Mouse (Mus musculus) cerebellum, adult 2 months (tissue): ENCODE results near the gene Cfap61. TPM values are rescaled to one million over a fixed set of nuclear protein-coding genes. Genes with fewer than 3 reads are reported as not detected.

Experiments
- DNase-seq, 2 experiments: peaks; one replicate each; pipeline ENCODE4 v3.0.0; 2021
- H3K27ac ChIP-seq: fragments of 200-500 bp; 2 replicates; pipeline ENCODE4 v1.5.1; 2012; ENCODE audit warnings: low read length, control low read depth, inconsistent platforms; ENCODE audit not compliant: insufficient read depth
- H3K27me3 ChIP-seq: fragments of 200-500 bp; 2 replicates; pipeline ENCODE4 v1.6.1; 2012; ENCODE audit warnings: inconsistent platforms, mild to moderate bottlenecking, low read length, moderate library complexity; ENCODE audit not compliant: control insufficient read depth, insufficient read depth
- H3K4me1 ChIP-seq: fragments of 200-500 bp; 2 replicates; pipeline ENCODE4 v1.6.1; 2011; ENCODE audit warnings: low read length; ENCODE audit not compliant: control insufficient read depth, insufficient read depth
- H3K4me3 ChIP-seq: fragments of 200-500 bp; replicated peaks from 2 replicates; pipeline ENCODE3; 2011; ENCODE audit warnings: mild to moderate bottlenecking, low read depth, low read length, control low read depth; ENCODE audit not compliant: insufficient read depth
- CTCF ChIP-seq: fragments of 200-500 bp; IDR thresholded peaks from 2 replicates; pipeline ENCODE4 v1.5.1; 2011; ENCODE audit warnings: low read depth, mild to moderate bottlenecking, control low read depth, low read length, moderate library complexity, borderline replicate concordance; ENCODE audit not compliant: insufficient read depth
- POLR2A ChIP-seq: fragments of 200-500 bp; IDR thresholded peaks from 2 replicates; pipeline ENCODE4 v1.6.1; 2011; ENCODE audit warnings: low read length, control low read depth, borderline replicate concordance; ENCODE audit not compliant: insufficient read depth
- WGBS: fragments of 180-500 bp; shearing (Covaris S2); methylation state at CpG from one replicate; pipeline ENCODE4 v1.1.7; 2018; 5-methylcytosine and 5-hydroxymethylcytosine counted together
- polyA plus RNA-seq: library from polyadenylated mRNA; depleted of rRNA; stranded (reverse); fragments of >200 nt; gene quantifications from 2 replicates; pipeline ENCODE4 v1.2.3, GENCODE M21; 2012

The Cfap61 gene
- polyA plus RNA-seq, 1 experiment, result 1.0 TPM

GRCm38 (mm10) chr2:145972571-145972970 is 38.0 kb downstream of the Cfap61 start:
- Histone ChIP-seq H3K4me3 (no peak overlapping the region), H3K27ac (no peak overlapping the region), H3K27me3 (no peaks in the 10 kb centered on the region; the same call in 1 of the 2 replicates), H3K4me1 (peaks cover 22% of the 10 kb centered on the region)
- WGBS, result 83% methylated on average over 4 of the region's 4 CpGs
- DNase-seq, result no peak
- TF ChIP-seq POLR2A (no peak), CTCF (no peak)

- Histone ChIP-seq H3K4me3 (no peak overlapping the region), H3K27ac (no peak overlapping the region), H3K4me1 (no peaks in the 10 kb centered on the region), H3K27me3 (no peaks in the 10 kb centered on the region; the same call in 1 of the 2 replicates)
- DNase-seq, result no peak
- 81% methylated on average over 4 of the region's 4 CpGs for WGBS
- no peak for TF ChIP-seq CTCF
- TF ChIP-seq POLR2A, result no peak
Measured at GRCm38 (mm10) chr2:145979616-145980015, 45.0 kb downstream of the Cfap61 start.

- H3K27ac ChIP-seq, result no peak overlapping the region
- no peak for TF ChIP-seq POLR2A
- no peak for TF ChIP-seq CTCF
- H3K4me3 ChIP-seq, result no peak overlapping the region
- no peak for DNase-seq
- no peaks in the 10 kb centered on the region for H3K4me1 ChIP-seq
- WGBS, result 73% methylated on average over 9 of the region's 9 CpGs
- H3K27me3 ChIP-seq, result no peaks in the 10 kb centered on the region; the same call in 1 of the 2 replicates
Measured at GRCm38 (mm10) chr2:145980881-145981280, 46.3 kb downstream of the Cfap61 start.

- 78% methylated on average over 6 of the region's 6 CpGs for WGBS
- H3K27ac ChIP-seq, result no peak overlapping the region
Measured at GRCm38 (mm10) chr2:145981699-145982112, 47.1 kb downstream of the Cfap61 start.

GRCm38 (mm10) chr2:145982317-145983045 is 47.9 kb downstream of the Cfap61 start:
- 65% methylated on average over 9 of the region's 9 CpGs for WGBS
- H3K27ac ChIP-seq, result no peak overlapping the region
- H3K27me3 ChIP-seq, result no peaks in the 10 kb centered on the region; the same call in 1 of the 2 replicates
- no peak overlapping the region for H3K4me3 ChIP-seq
- TF ChIP-seq POLR2A (no peak), CTCF (no peak)
- no peaks in the 10 kb centered on the region for H3K4me1 ChIP-seq
- no peak for DNase-seq

More at GRCm38 (mm10) chr2:145981699-145982112, 47.1 kb downstream of the Cfap61 start:
- TF ChIP-seq POLR2A (no peak), CTCF (no peak)
- Histone ChIP-seq H3K27me3 (no peaks in the 10 kb centered on the region; the same call in 1 of the 2 replicates), H3K4me1 (no peaks in the 10 kb centered on the region), H3K4me3 (no peak overlapping the region)
- DNase-seq, result no peak

GRCm38 (mm10) chr2:145987757-145988156 is 53.2 kb downstream of the Cfap61 start:
- Histone ChIP-seq H3K27ac (no peak overlapping the region), H3K4me3 (no peak overlapping the region), H3K27me3 (no peaks in the 10 kb centered on the region; the same call in 1 of the 2 replicates), H3K4me1 (no peaks in the 10 kb centered on the region)
- 79% methylated on average over 2 of the region's 2 CpGs for WGBS
- TF ChIP-seq POLR2A, result no peak
- TF ChIP-seq CTCF, result no peak
- DNase-seq, result no peak

GRCm38 (mm10) chr2:145990446-145990845 is 55.9 kb downstream of the Cfap61 start:
- H3K27me3 ChIP-seq, result no peaks in the 10 kb centered on the region
- no peak overlapping the region for H3K4me3 ChIP-seq
- H3K27ac ChIP-seq, result no peak overlapping the region
- DNase-seq, result no peak
- H3K4me1 ChIP-seq, result no peaks in the 10 kb centered on the region
- WGBS, result 73% methylated on average over 2 of the region's 2 CpGs
- no peak for TF ChIP-seq CTCF
- no peak for TF ChIP-seq POLR2A

- TF ChIP-seq CTCF (no peak), POLR2A (no peak)
- Histone ChIP-seq H3K4me3 (no peak overlapping the region), H3K27ac (no peak overlapping the region), H3K4me1 (no peaks in the 10 kb centered on the region), H3K27me3 (no peaks in the 10 kb centered on the region)
- no peak for DNase-seq
- 72% methylated on average over 4 of the region's 4 CpGs for WGBS
Measured at GRCm38 (mm10) chr2:145996472-145996871, 61.9 kb downstream of the Cfap61 start.
